Mouse (Mus musculus) MEL (cell line): ENCODE results near the gene Cfap69. TPM values are rescaled to one million over a fixed set of nuclear protein-coding genes. Genes with fewer than 3 reads are reported as not detected.

Source experiments
- DNase-seq: peaks from one replicate; pipeline ENCODE4 v3.0.0; 2011; ENCODE audit warnings: low read depth, low spot score
- H3K27ac ChIP-seq: 2 replicates; pipeline ENCODE4 v1.5.1; 2012; ENCODE audit warnings: low read depth, mild to moderate bottlenecking, control low read depth, low read length, moderate library complexity; ENCODE audit not compliant: control insufficient read depth
- H3K27me3 ChIP-seq, 2 experiments: fragments of 150-350 bp in 1 of 2; sonication (generic) in 1 of 2; 2 replicates each; pipeline ENCODE4 v1.6.1; 2012; ENCODE audit warnings: low read length in 2 of 2, mild to moderate bottlenecking in 2 of 2, improper control_type of control experiment in 1 of 2, moderate library complexity in 1 of 2; ENCODE audit not compliant: insufficient read depth in 2 of 2, control insufficient read depth in 1 of 2
- H3K36me3 ChIP-seq, 2 experiments: 2 replicates each; pipeline ENCODE4 v1.6.1; 2012 to 2014; ENCODE audit warnings: low read length in 2 of 2, improper control_type of control experiment in 1 of 2, inconsistent platforms in 1 of 2, mild to moderate bottlenecking in 1 of 2; ENCODE audit not compliant: insufficient read depth in 2 of 2, control insufficient read depth in 1 of 2
- H3K4me1 ChIP-seq, 2 experiments: fragments of 150-350 bp in 1 of 2; sonication (generic) in 1 of 2; 2 replicates each; pipeline ENCODE4 v1.6.1; 2012; ENCODE audit warnings: low read length in 2 of 2, improper control_type of control experiment in 1 of 2, mild to moderate bottlenecking in 1 of 2; ENCODE audit not compliant: insufficient read depth in 2 of 2, control insufficient read depth in 1 of 2
- H3K4me3 ChIP-seq, 2 experiments: fragments of 150-350 bp in 1 of 2; sonication (generic) in 1 of 2; 2 replicates each; pipeline ENCODE4 v1.5.1; 2012; ENCODE audit warnings: low read depth in 2 of 2, low read length in 2 of 2, mild to moderate bottlenecking in 2 of 2, moderate library complexity in 2 of 2, control low read depth in 1 of 2, improper control_type of control experiment in 1 of 2; ENCODE audit not compliant: control insufficient read depth in 1 of 2, insufficient read depth in 1 of 2
- H3K79me2 ChIP-seq: 2 replicates; pipeline ENCODE4 v1.6.1; 2012; ENCODE audit warnings: mild to moderate bottlenecking, low read length, moderate library complexity; ENCODE audit not compliant: control insufficient read depth, poor library complexity, insufficient read depth
- H3K9ac ChIP-seq: 2 replicates; pipeline ENCODE4 v1.6.1; 2012; ENCODE audit warnings: low read depth, mild to moderate bottlenecking, control low read depth, low read length, moderate library complexity; ENCODE audit not compliant: control insufficient read depth, poor library complexity, severe bottlenecking
- H3K9me3 ChIP-seq: fragments of 150-350 bp; sonication (generic); replicated peaks from 2 replicates; pipeline ENCODE4 v1.6.1; 2012; ENCODE audit warnings: mild to moderate bottlenecking, low read length, improper control_type of control experiment, moderate library complexity; ENCODE audit not compliant: insufficient read depth
- BHLHE40 ChIP-seq: IDR thresholded peaks from 2 replicates; pipeline ENCODE4 v1.6.1; 2012; ENCODE audit warnings: low read depth, mild to moderate bottlenecking, inconsistent platforms, low read length, improper control_type of control experiment, borderline replicate concordance
- CHD1 ChIP-seq: IDR thresholded peaks from 2 replicates; pipeline ENCODE4 v1.6.1; 2012; ENCODE audit warnings: low read depth, mild to moderate bottlenecking, inconsistent platforms, low read length, improper control_type of control experiment
- CHD2 ChIP-seq: IDR thresholded peaks from 2 replicates; pipeline ENCODE4 v1.6.1; 2011; ENCODE audit warnings: low read length, improper control_type of control experiment
- CTCF ChIP-seq, 3 experiments: IDR thresholded peaks in 2 of 3; conservative IDR thresholded peaks in 1 of 3; 2 replicates each; pipeline ENCODE4 v1.5.1; 2011 to 2012; ENCODE audit warnings: low read length in 3 of 3, low read depth in 2 of 3, mild to moderate bottlenecking in 2 of 3, improper control_type of control experiment in 1 of 3, inconsistent platforms in 1 of 3, mixed read lengths in 1 of 3, moderate library complexity in 1 of 3; ENCODE audit not compliant: control insufficient read depth in 1 of 3, insufficient read depth in 1 of 3, poor library complexity in 1 of 3, severe bottlenecking in 1 of 3
- E2F4 ChIP-seq: IDR thresholded peaks from 2 replicates; pipeline ENCODE4 v1.6.1; 2011; ENCODE audit warnings: low read depth, low read length, improper control_type of control experiment, borderline replicate concordance
- ELF1 ChIP-seq: IDR thresholded peaks from 2 replicates; pipeline ENCODE4 v1.6.1; 2014; ENCODE audit warnings: low read depth, mild to moderate bottlenecking, inconsistent platforms, low read length, improper control_type of control experiment, moderate library complexity
- EP300 ChIP-seq, 2 experiments: IDR thresholded peaks; 2 replicates each; pipeline ENCODE4 v1.6.1; 2011; ENCODE audit warnings: improper control_type of control experiment in 2 of 2, low read length in 2 of 2, low read depth in 1 of 2, mild to moderate bottlenecking in 1 of 2
- ETS1 ChIP-seq: IDR thresholded peaks from 2 replicates; pipeline ENCODE4 v1.6.1; 2012; ENCODE audit warnings: low read depth, mild to moderate bottlenecking, inconsistent platforms, low read length, improper control_type of control experiment, moderate library complexity
- GABPA ChIP-seq: IDR thresholded peaks from 2 replicates; pipeline ENCODE4 v1.6.1; 2012; ENCODE audit warnings: low read depth, mild to moderate bottlenecking, inconsistent platforms, low read length, improper control_type of control experiment, moderate library complexity
- GATA1 ChIP-seq: IDR thresholded peaks from 2 replicates; pipeline ENCODE4 v1.6.1; 2011; ENCODE audit warnings: low read depth, low read length, improper control_type of control experiment
- JUND ChIP-seq: IDR thresholded peaks from 2 replicates; pipeline ENCODE4 v1.6.1; 2011; ENCODE audit warnings: low read depth, mild to moderate bottlenecking, improper control_type of control experiment, low read length
- MAFK ChIP-seq: IDR thresholded peaks from 2 replicates; pipeline ENCODE4 v1.6.1; 2011; ENCODE audit warnings: low read depth, mild to moderate bottlenecking, low read length, improper control_type of control experiment, borderline replicate concordance
- MAX ChIP-seq: IDR thresholded peaks from 2 replicates; pipeline ENCODE4 v1.6.1; 2011; ENCODE audit warnings: low read length, improper control_type of control experiment
- MEF2A ChIP-seq: IDR thresholded peaks from 2 replicates; pipeline ENCODE4 v1.6.1; 2014; ENCODE audit warnings: low read depth, mild to moderate bottlenecking, inconsistent platforms, low read length, improper control_type of control experiment; ENCODE audit not compliant: poor library complexity, insufficient replicate concordance, severe bottlenecking; ENCODE audit errors: extremely low read depth
- MXI1 ChIP-seq: IDR thresholded peaks from 2 replicates; pipeline ENCODE4 v1.6.1; 2011; ENCODE audit warnings: mild to moderate bottlenecking, low read depth, low read length, improper control_type of control experiment
- NELFE ChIP-seq: IDR thresholded peaks from 2 replicates; pipeline ENCODE4 v1.6.1; 2011; ENCODE audit warnings: low read depth, low read length, improper control_type of control experiment
- NRF1 ChIP-seq: IDR thresholded peaks from 2 replicates; pipeline ENCODE4 v1.6.1; 2014; ENCODE audit warnings: low read depth, mild to moderate bottlenecking, inconsistent platforms, low read length, improper control_type of control experiment, moderate library complexity; ENCODE audit not compliant: poor library complexity, insufficient read depth, severe bottlenecking
- POLR2A ChIP-seq, 2 experiments: IDR thresholded peaks; 2 replicates each; pipeline ENCODE4 v1.6.1; 2011 to 2012; ENCODE audit warnings: low read length in 2 of 2, mild to moderate bottlenecking in 2 of 2, control low read depth in 1 of 2, improper control_type of control experiment in 1 of 2, low read depth in 1 of 2, moderate library complexity in 1 of 2; ENCODE audit not compliant: control insufficient read depth in 1 of 2, insufficient read depth in 1 of 2, poor library complexity in 1 of 2
- POLR2AphosphoS2 ChIP-seq: IDR thresholded peaks from 2 replicates; pipeline ENCODE4 v1.6.1; 2011; ENCODE audit warnings: low read length, improper control_type of control experiment
- POLR2AphosphoS5 ChIP-seq: IDR thresholded peaks from 2 replicates; pipeline ENCODE4 v1.6.1; 2012; ENCODE audit warnings: low read depth, borderline replicate concordance, mild to moderate bottlenecking, inconsistent platforms, low read length, moderate library complexity, mixed read lengths
- RAD21 ChIP-seq: IDR thresholded peaks from 2 replicates; pipeline ENCODE4 v1.6.1; 2011; ENCODE audit warnings: mild to moderate bottlenecking, low read depth, low read length, improper control_type of control experiment
- RCOR1 ChIP-seq: IDR thresholded peaks from 2 replicates; pipeline ENCODE4 v1.6.1; 2012; ENCODE audit warnings: low read depth, mild to moderate bottlenecking, inconsistent platforms, low read length, improper control_type of control experiment
- SIN3A ChIP-seq: IDR thresholded peaks from 2 replicates; pipeline ENCODE4 v1.6.1; 2012; ENCODE audit warnings: low read length, improper control_type of control experiment, inconsistent platforms
- TCF12 ChIP-seq: IDR thresholded peaks from 2 replicates; pipeline ENCODE4 v1.6.1; 2014; ENCODE audit warnings: low read depth, mild to moderate bottlenecking, inconsistent platforms, low read length, improper control_type of control experiment, moderate library complexity
- UBTF ChIP-seq: IDR thresholded peaks from 2 replicates; pipeline ENCODE4 v1.6.1; 2012; ENCODE audit warnings: low read depth, mild to moderate bottlenecking, inconsistent platforms, low read length, improper control_type of control experiment, moderate library complexity, borderline replicate concordance; ENCODE audit not compliant: insufficient read depth
- USF2 ChIP-seq, 2 experiments: IDR thresholded peaks; 2 replicates each; pipeline ENCODE4 v1.6.1; 2011 to 2012; ENCODE audit warnings: improper control_type of control experiment in 2 of 2, low read length in 2 of 2, borderline replicate concordance in 1 of 2, inconsistent platforms in 1 of 2, low read depth in 1 of 2, mild to moderate bottlenecking in 1 of 2; ENCODE audit not compliant: insufficient read depth in 1 of 2
- ZC3H11A ChIP-seq: IDR thresholded peaks from 2 replicates; pipeline ENCODE4 v1.6.1; 2012; ENCODE audit warnings: low read depth, mild to moderate bottlenecking, inconsistent platforms, low read length, improper control_type of control experiment
- ZKSCAN1 ChIP-seq: IDR thresholded peaks from 2 replicates; pipeline ENCODE4 v1.6.1; 2012; ENCODE audit warnings: low read depth, mild to moderate bottlenecking, inconsistent platforms, low read length, improper control_type of control experiment, moderate library complexity
- polyA plus RNA-seq, 2 experiments: library from polyadenylated mRNA; stranded (reverse) in 1 of 2; unstranded in 1 of 2; fragments of >175 nt in 1 of 2; fragments of >200 nt in 1 of 2; gene quantifications; 2 replicates each; pipeline versions ENCODE4 v1.2.1 to v1.2.4; 2012; ENCODE audit warnings: low replicate concordance in 2 of 2, low read depth in 1 of 2; ENCODE audit not compliant: insufficient read length in 2 of 2, insufficient read depth in 1 of 2, missing spikeins in 1 of 2
- total RNA-seq: library from RNA; depleted of rRNA; stranded (reverse); fragments of 300-350 nt; gene quantifications from 2 replicates; pipeline ENCODE4 v1.2.3, GENCODE M21; 2012

Gene Cfap69
- total and polyA plus RNA-seq, 3 experiments = not detected

DNA sequence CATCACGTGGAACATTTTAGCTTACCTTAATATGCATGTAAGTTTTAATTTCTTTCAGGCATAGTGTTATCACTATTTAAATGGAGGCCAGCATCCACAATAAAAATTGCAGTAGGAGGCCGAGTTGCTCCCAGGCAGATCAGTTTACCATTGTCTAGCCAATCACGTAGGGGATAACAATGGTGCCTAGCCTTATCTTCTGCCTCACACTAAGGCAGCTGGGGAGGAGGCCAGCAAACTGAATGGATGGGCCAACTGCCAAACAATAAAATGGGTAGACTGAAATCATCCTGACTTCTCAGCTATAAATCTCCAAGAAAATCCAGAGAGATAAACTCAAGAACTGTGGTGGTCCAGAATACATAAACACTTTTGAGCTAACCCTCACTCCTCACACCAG is 124.3 kb downstream of the Cfap69 start:
- Histone ChIP-seq H3K4me1 (no peaks in the 10 kb centered on the region), H3K27ac (no peak overlapping the region), H3K9ac (no peak overlapping the region), H3K36me3 (peaks cover 0 to 2% of the 10 kb centered on the region in 2 experiments; a peak in 1 of 4 replicates), H3K9me3 (no peaks in the 10 kb centered on the region), H3K4me3 (no peak overlapping the region), H3K79me2 (no peaks in the 10 kb centered on the region), H3K27me3 (no peaks in the 10 kb centered on the region)
- DNase-seq = peak; percentile 72
- TF ChIP-seq RCOR1 (no peak), SIN3A (no peak), MAX (no peak), MEF2A (no peak), POLR2AphosphoS5 (no peak), POLR2A (IDR thresholded peaks at IDR 0.05; ENCODE audit: control insufficient read depth in 1 of 2, insufficient read depth in 1 of 2, low read depth in 1 of 2, low read length in 2 of 2, poor library complexity in 1 of 2) (no peak), CHD2 (no peak), ZC3H11A (no peak), GABPA (no peak), CTCF (IDR thresholded peaks at IDR 0.05 in 2 of 3, conservative IDR thresholded peaks at IDR 0.05 in 1 of 3; ENCODE audit: control insufficient read depth in 1 of 3, insufficient read depth in 1 of 3, low read depth in 2 of 3, low read length in 3 of 3, poor library complexity in 1 of 3, severe bottlenecking in 1 of 3) (no peak), CHD1 (no peak), GATA1 (peak; percentile 74), NRF1 (no peak), EP300 (IDR thresholded peaks at IDR 0.05; ENCODE audit: low read depth in 1 of 2, low read length in 2 of 2) (peak; percentile 10 to 54; a peak in 2 of 4 replicates), TCF12 (0 out of 2 replicates have a peak, but pooled peaks have one; percentile 20), ZKSCAN1 (no peak), POLR2AphosphoS2 (no peak), MXI1 (no peak), ELF1 (no peak)
- TF ChIP-seq, all 39 proteins: peak for 3

DNA sequence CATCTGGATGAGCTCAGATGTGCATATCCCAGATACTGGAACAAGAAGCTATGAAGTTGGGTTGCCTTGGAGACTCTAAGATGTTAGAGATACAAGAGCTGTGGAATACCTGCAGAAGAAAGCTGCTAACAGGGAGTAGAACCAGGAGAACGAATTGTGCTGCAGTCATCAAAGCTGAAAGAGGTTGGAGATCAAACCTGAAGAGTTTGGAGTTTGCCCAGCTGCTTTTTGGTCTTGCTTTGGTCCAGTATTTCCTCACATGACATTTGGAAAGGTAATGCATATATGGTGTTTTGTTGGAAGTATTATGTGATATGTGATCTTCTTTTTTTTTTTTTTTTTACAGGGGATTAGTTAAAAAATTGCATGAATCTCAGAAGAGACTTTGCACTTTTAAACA is 127.9 kb downstream of the Cfap69 start:
- peaks cover 0 to 2% of the 10 kb centered on the region in 2 experiments; a peak in 1 of 4 replicates for H3K36me3 ChIP-seq
- H3K27me3 ChIP-seq = no peaks in the 10 kb centered on the region
- no peaks in the 10 kb centered on the region for H3K4me1 ChIP-seq
- no peak overlapping the region for H3K9ac ChIP-seq
- no peaks in the 10 kb centered on the region for H3K9me3 ChIP-seq
- TF ChIP-seq POLR2A (IDR thresholded peaks at IDR 0.05; ENCODE audit: control insufficient read depth in 1 of 2, insufficient read depth in 1 of 2, low read depth in 1 of 2, low read length in 2 of 2, poor library complexity in 1 of 2) = no peak
- TF ChIP-seq EP300 (IDR thresholded peaks at IDR 0.05; ENCODE audit: low read depth in 1 of 2, low read length in 2 of 2) = no peak
- TF ChIP-seq GATA1 = no peak
- no peak for TF ChIP-seq JUND
- no peak for TF ChIP-seq E2F4
- no peak for TF ChIP-seq POLR2AphosphoS2
- TF ChIP-seq ETS1 = no peak
- no peak for TF ChIP-seq BHLHE40
- no peak for TF ChIP-seq NRF1
- no peak for TF ChIP-seq MAFK
- TF ChIP-seq UBTF = no peak
- TF ChIP-seq RAD21 = no peak
- TF ChIP-seq ZKSCAN1 = no peak
- TF ChIP-seq SIN3A = no peak
- no peak for TF ChIP-seq NELFE
- TF ChIP-seq MEF2A = no peak
- no peak for TF ChIP-seq USF2 (IDR thresholded peaks at IDR 0.05; ENCODE audit: borderline replicate concordance in 1 of 2, insufficient read depth in 1 of 2, low read depth in 1 of 2, low read length in 2 of 2)
- no peak for TF ChIP-seq POLR2AphosphoS5
- no peak for TF ChIP-seq RCOR1
- TF ChIP-seq, all 39 proteins: peak for 0
- DNase-seq = no peak
- Histone ChIP-seq H3K4me3 (no peak overlapping the region), H3K27ac (no peak overlapping the region), H3K79me2 (no peaks in the 10 kb centered on the region)
